Mouse (Mus musculus) intestine, postnatal 0 days (tissue): Measurements from ENCODE around the gene Tmem117. TPM values are rescaled to one million over a fixed set of nuclear protein-coding genes. Genes with fewer than 3 reads are reported as not detected.

Source experiments
- ATAC-seq: fragments of 200-750 bp; cut with Nextera tagmentation; 2 replicates; pipeline ENCODE4 v1.8.0; 2017; ENCODE audit warnings: mild to moderate bottlenecking, moderate TSS enrichment, moderate library complexity
- H3K27ac ChIP-seq: fragments of 300-500 bp; sonication (generic); 2 replicates; pipeline ENCODE4 v1.5.1; 2014; ENCODE audit warnings: mild to moderate bottlenecking, low read depth, low read length, moderate library complexity
- H3K27me3 ChIP-seq: fragments of 300-500 bp; sonication (generic); replicated peaks from 2 replicates; pipeline ENCODE4 v1.6.1; 2014; ENCODE audit warnings: low read length, mixed read lengths; ENCODE audit not compliant: control insufficient read depth, insufficient read depth
- H3K36me3 ChIP-seq: fragments of 300-500 bp; sonication (generic); 2 replicates; pipeline ENCODE4 v1.6.1; 2014; ENCODE audit warnings: mild to moderate bottlenecking, moderate library complexity; ENCODE audit not compliant: control insufficient read depth, insufficient read depth
- H3K4me1 ChIP-seq: fragments of 300-500 bp; sonication (generic); replicated peaks from 2 replicates; pipeline ENCODE4 v1.6.1; 2014; ENCODE audit warnings: antibody characterized with exemption, low read length, mixed read lengths; ENCODE audit not compliant: control insufficient read depth, insufficient read depth
- H3K4me2 ChIP-seq: fragments of 300-500 bp; sonication (generic); replicated peaks from 2 replicates; pipeline ENCODE4 v1.6.1; 2014; ENCODE audit warnings: low read depth, mild to moderate bottlenecking, moderate library complexity
- H3K4me3 ChIP-seq: fragments of 300-500 bp; sonication (generic); 2 replicates; pipeline ENCODE4 v1.5.1; 2014; ENCODE audit warnings: low read depth, low read length
- H3K9ac ChIP-seq: fragments of 300-500 bp; sonication (generic); 2 replicates; pipeline ENCODE4 v1.6.1; 2014; ENCODE audit warnings: mild to moderate bottlenecking, low read depth, low read length
- H3K9me3 ChIP-seq: fragments of 300-500 bp; sonication (generic); 2 replicates; pipeline ENCODE4 v1.6.1; 2016; ENCODE audit warnings: mixed run types; ENCODE audit not compliant: control insufficient read depth
- CTCF ChIP-seq: sonication (generic); IDR thresholded peaks from 2 replicates; pipeline ENCODE4 v1.5.1; 2016; ENCODE audit warnings: low read depth, mild to moderate bottlenecking, control low read depth, antibody characterized with exemption, moderate library complexity
- WGBS: fragments of 180-500 bp; shearing (Covaris S2); extraction: QIAGEN DNeasy Blood & Tissue Kit; methylation state at CpG from one replicate; pipeline ENCODE4 v1.1.7; 2014; 5-methylcytosine and 5-hydroxymethylcytosine counted together
- polyA plus RNA-seq: library from polyadenylated mRNA; unstranded; fragments of >200 nt; fragmentation: Nextera tagmentation; extraction: Ambion mirVana; gene quantifications from 2 replicates; pipeline ENCODE4 v1.2.1, GENCODE M21; 2015

Tmem117 gene
- polyA plus RNA-seq, 1 experiment from 2014 or later, result 2.7 TPM

- ATAC-seq, result no peak
- Histone ChIP-seq H3K27ac (no peak overlapping the region), H3K36me3 (no peaks in the 10 kb centered on the region), H3K4me2 (no peak overlapping the region), H3K4me1 (no peaks in the 10 kb centered on the region), H3K9ac (no peak overlapping the region), H3K27me3 (no peaks in the 10 kb centered on the region), H3K4me3 (no peak overlapping the region), H3K9me3 (no peaks in the 10 kb centered on the region)
- no peak for TF ChIP-seq CTCF
- 81% methylated on average over 3 of the region's 3 CpGs for WGBS
These were observed 58.6 kb downstream of the Tmem117 start for GRCm38 (mm10) chr15:94687629-94688028.

GRCm38 (mm10) chr15:94689195-94689883 lies 60.3 kb downstream of the Tmem117 start:
- no peak overlapping the region for H3K4me2 ChIP-seq
- no peak overlapping the region for H3K4me3 ChIP-seq
- TF ChIP-seq CTCF, result no peak
- H3K27me3 ChIP-seq, result no peaks in the 10 kb centered on the region
- no peak overlapping the region for H3K9ac ChIP-seq
- H3K4me1 ChIP-seq, result no peaks in the 10 kb centered on the region
- ATAC-seq, result no peak
- H3K36me3 ChIP-seq, result no peaks in the 10 kb centered on the region
- no peaks in the 10 kb centered on the region for H3K9me3 ChIP-seq
- WGBS, result 77% methylated on average over 5 of the region's 5 CpGs
- H3K27ac ChIP-seq, result no peak overlapping the region

GRCm38 (mm10) chr15:94689884-94690231 lies 60.8 kb downstream of the Tmem117 start:
- H3K4me1 ChIP-seq, result no peaks in the 10 kb centered on the region
- no peak overlapping the region for H3K9ac ChIP-seq
- no peak overlapping the region for H3K27ac ChIP-seq
- WGBS, result 59% methylated on average over 6 of the region's 6 CpGs
- H3K36me3 ChIP-seq, result no peaks in the 10 kb centered on the region
- no peak for ATAC-seq
- H3K27me3 ChIP-seq, result no peaks in the 10 kb centered on the region
- no peak overlapping the region for H3K4me2 ChIP-seq
- TF ChIP-seq CTCF, result peak; percentile 58
- H3K9me3 ChIP-seq, result no peaks in the 10 kb centered on the region
- H3K4me3 ChIP-seq, result no peak overlapping the region

GRCm38 (mm10) chr15:94722759-94723158 lies 93.7 kb downstream of the Tmem117 start:
- H3K4me1 ChIP-seq, result no peaks in the 10 kb centered on the region
- no peaks in the 10 kb centered on the region for H3K27me3 ChIP-seq
- no peak for ATAC-seq
- WGBS, result 28% methylated on average over 5 of the region's 5 CpGs
- H3K36me3 ChIP-seq, result no peaks in the 10 kb centered on the region
- no peak overlapping the region for H3K9ac ChIP-seq
- H3K9me3 ChIP-seq, result no peaks in the 10 kb centered on the region
- H3K4me2 ChIP-seq, result no peak overlapping the region
- peak; percentile 73 for TF ChIP-seq CTCF
- H3K4me3 ChIP-seq, result no peak overlapping the region
- no peak overlapping the region for H3K27ac ChIP-seq

- no peak for ATAC-seq
- Histone ChIP-seq H3K36me3 (no peaks in the 10 kb centered on the region), H3K9me3 (no peaks in the 10 kb centered on the region), H3K4me1 (no peaks in the 10 kb centered on the region), H3K4me2 (no peak overlapping the region), H3K27ac (no peak overlapping the region), H3K4me3 (no peak overlapping the region), H3K27me3 (no peaks in the 10 kb centered on the region), H3K9ac (no peak overlapping the region)
- no peak for TF ChIP-seq CTCF
- 79% methylated on average over 4 of the region's 4 CpGs for WGBS
These were observed 103.1 kb downstream of the Tmem117 start for GRCm38 (mm10) chr15:94732104-94732503.

GRCm38 (mm10) chr15:94769227-94769626 lies 140.2 kb downstream of the Tmem117 start:
- no peaks in the 10 kb centered on the region for H3K9me3 ChIP-seq
- H3K27me3 ChIP-seq, result no peaks in the 10 kb centered on the region
- H3K9ac ChIP-seq, result no peak overlapping the region
- H3K27ac ChIP-seq, result no peak overlapping the region
- TF ChIP-seq CTCF, result peak; percentile 78
- 13% methylated on average over 4 of the region's 4 CpGs for WGBS
- no peaks in the 10 kb centered on the region for H3K4me1 ChIP-seq
- ATAC-seq, result no peak
- H3K4me3 ChIP-seq, result no peak overlapping the region
- no peak overlapping the region for H3K4me2 ChIP-seq
- no peaks in the 10 kb centered on the region for H3K36me3 ChIP-seq
